Mouse (Mus musculus) common myeloid progenitor, adult 5-6 weeks (primary cell): ENCODE results near the gene Ccl1. TPM values are rescaled to one million over a fixed set of nuclear protein-coding genes. Genes with fewer than 3 reads are reported as not detected.

Experiments
- ATAC-seq: replicated peaks from 2 replicates; pipeline ENCODE4 v1.8.0; 2016; ENCODE audit warnings: low read depth, mild to moderate bottlenecking, moderate TSS enrichment, inconsistent platforms; ENCODE audit not compliant: poor library complexity, severe bottlenecking
- total RNA-seq: library from RNA; stranded (forward); fragments of 200-1000, 187-1606 nt; gene quantifications from 2 replicates; pipeline ENCODE4 v1.2.3, GENCODE M21; 2017

Ccl1 gene
- total RNA-seq, result not detected in 2 replicates

DNA sequence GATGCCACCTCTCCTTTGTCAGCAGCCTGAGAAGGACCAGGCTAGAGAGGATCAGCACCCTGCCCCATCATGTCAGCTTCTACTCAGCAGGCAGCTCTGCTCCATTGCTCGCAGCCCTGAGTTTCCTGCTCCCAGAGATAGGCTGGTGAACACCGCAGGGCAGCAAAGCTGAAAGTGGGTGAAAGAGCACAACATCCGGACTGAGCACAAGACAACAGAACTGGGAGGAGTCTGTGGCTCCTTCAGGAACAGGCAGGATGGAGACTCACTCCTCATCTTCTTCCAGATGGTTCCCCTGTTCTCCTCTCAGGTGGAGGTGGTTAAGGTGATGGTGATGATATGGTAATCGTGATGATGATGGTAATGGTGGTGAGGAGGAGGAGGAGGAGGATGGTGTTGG, at the start of gene Ccl1:
Gene Ccl1, minus strand, starts transcription at position 101 of the 400 bp plus-strand sequence.
- ATAC-seq, result no peak

DNA sequence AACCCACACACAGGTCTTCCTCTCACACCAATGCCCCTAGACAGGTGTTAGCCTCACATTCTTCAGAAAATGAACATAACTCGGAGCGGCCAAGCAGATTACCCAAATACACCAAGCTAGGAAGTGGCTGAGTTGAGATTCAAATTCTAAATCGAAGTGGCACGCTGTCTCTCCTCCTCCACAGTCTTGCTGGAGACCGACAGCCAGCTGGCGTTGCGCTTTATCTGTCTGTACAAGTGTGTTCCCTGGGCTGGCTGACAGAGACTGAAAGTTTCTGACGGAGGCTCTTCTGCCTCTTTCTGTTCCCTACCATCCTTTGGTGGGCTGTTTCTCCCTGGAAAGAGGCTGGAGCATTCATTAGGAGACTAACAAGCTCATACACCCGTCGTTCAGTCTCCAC, 45.5 kb upstream of the Ccl1 start:
- no peak for ATAC-seq

DNA sequence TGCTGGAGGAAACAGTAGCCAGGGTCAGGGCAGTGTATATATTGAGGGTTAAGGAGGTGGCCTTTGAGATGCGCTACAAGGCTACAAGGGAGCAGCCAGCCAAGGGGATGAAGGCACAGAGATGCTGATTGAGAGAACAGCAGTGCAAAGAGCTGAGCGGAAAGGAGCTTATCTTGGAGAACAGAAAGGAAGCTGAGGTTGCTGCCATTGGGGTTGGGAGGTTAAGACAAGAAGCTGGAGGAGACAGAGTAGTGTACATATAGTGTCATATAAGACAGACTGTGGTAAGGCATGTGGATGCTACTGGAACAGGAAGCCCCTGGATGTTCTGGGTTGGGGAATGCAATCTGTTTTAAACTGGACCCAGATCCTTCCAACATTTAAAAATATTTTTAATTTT, 35.4 kb upstream of the Ccl1 start:
- ATAC-seq, result peak; percentile 81

DNA sequence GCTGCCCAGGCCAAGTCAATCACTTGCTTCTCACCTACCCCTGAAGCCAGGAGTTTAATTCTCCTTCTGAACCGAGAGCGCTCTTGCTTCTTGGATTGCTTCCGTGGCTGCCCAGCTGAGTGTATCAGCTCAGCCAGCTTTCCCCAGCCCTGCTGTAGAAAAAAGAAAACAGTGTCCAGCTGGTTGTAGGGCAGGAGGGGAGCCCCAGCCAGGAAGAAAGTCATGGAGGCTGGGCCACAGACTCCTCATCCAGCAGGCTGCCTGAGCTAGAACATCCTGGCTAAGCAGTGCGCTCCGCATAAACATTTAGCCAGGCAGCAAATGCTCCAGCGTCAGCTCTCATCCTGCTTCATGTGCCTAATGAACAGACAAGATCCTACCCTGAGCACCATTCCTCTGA, 34.9 kb upstream of the Ccl1 start:
- ATAC-seq, result no peak

DNA sequence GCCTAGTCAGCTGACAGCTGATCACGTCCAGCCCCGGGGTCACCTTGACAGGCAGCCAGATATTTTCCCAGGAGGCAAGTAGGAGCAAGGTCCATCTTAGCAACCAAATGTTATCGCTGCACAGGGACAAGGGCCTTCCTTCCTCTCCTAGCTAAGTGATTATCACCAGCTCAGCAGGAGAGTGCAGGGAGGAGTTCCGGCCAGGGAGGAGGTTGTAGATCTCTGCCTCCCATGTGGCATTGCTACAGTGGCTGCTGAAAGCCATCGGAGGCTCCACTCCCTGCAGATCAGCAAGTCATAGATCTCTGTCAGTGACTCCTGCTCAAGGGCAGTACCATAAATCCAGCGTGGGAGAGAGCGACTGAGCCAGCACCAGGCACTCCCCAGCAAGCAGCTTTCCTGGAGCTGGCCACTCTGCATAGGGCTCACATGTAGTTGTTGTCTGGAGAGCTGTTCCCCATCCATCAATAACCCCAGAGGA, 34.5 kb upstream of the Ccl1 start:
- peak; percentile 91 for ATAC-seq

DNA sequence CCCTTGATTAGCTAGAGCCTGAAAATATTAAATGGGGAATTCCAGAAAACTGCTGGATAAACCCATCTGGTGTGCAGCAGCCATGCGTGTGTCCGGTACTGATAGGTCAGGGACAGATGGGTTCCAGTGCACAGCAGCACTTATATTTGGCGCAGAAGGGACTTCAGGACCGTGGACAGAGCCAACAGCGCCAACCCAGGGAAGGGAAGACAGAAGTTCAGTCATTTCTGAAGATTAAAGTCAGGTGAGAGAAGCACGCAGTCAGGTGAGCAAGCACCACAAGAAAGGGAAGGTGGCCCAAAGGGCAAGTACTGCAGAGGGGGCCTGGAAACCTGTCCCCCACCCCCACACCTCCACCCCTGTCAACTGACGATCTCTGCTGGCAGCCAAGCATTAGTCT, 7.7 kb upstream of the Ccl1 start:
- no peak for ATAC-seq

DNA sequence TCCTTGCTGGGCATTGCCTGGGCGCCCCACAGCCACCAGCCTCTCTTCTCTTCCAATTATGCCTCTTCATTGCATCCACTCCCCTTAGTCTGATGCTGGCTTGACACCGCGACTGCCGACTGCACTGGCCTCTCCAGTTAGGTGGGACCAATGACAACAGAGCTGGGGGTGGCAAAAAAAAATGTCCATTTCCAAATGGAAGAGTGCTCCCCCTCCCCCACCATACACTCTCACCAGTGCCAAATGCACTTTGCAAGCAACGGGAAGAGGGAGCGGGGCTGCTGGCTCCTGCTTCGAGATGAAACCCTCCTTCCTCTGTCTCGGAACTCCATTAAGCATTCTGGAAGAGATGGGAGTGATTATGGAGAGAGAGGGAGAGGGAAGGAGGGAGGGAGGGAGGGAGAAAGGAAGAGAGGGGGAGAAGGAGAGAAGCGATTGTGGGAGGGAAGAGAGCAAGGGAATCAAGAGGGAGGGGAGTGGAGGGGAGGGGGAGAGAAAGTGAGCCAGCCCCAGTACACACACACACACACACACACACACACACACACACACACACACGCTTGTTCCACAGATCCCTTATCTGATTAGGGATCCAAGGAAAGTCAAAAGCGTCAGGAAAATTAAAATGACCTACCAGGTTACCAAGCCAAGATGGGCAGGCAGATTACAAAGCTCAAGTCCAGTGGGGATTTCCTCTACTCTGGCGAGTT, 5.0 kb upstream of the Ccl1 start:
- ATAC-seq, result no peak

DNA sequence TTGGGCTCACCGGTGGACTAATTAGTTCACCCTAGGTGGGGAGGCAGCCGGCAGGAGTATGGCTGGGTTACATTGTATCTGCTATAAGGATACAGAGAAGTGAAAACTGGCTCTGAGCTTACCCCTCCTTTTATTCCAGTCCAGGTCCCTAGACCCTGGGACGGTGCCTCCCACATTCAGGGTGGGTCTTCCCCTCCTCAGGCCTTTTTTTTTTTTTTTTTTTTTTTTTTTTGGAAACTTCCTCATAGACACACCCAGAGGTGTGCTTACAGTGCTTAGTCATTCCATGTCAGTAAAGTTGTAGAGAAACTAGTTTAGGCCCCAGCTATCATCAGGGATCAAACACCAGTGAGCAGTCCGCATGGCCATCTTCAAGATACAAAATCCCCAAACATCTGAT, 7.6 kb downstream of the Ccl1 start:
- ATAC-seq, result no peak

DNA sequence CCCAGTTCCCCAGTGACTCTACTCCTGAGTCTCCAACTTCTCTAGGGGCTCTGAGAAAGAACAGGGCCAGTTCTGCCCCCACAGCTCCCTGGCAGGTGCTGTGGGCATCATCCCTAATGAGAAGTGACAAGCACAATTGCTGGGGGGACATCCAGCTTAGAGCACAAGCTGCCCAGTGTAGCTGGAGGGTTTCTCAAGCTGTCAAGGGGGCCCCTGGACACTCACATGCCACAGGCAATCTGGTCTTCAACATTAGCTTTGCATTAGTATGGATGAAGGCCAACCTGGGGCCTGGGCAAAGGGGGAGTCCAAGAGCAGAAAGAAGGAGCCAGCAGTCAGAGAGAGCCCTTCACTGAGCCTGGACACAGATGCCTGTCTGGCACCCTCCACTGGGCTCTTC, 14.6 kb downstream of the Ccl1 start:
- no peak for ATAC-seq

DNA sequence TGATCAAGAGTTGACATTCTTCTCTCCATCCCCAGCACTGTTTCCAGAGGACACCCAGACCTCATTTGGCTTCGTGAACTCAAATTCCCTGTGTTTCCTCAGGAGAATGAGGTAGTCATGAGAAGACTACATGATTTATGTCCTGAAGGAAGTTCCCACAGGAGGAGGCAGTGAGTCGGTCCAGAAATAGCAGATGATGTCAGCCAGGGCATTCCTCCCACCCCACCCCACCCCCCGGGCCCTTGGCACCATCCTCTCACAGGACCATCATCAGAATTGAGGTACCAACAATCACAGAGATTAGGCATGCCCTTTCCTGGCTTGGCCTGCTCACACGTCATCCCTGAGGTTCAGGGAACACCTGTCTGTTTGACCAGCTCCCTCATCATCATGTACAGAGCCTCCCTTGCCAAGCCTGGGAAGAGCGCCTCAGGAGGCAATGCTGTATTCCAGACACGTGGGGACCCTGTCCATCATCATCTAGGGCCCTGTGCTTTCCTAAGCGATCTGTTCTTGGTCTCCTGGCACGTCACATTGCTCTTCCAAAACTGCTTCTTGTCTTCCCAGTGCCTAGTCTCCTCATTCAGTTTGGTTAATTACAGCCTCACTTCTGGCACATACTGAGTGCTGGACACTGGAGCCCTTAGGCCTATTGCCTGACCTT, 31.2 kb downstream of the Ccl1 start:
- ATAC-seq, result no peak

DNA sequence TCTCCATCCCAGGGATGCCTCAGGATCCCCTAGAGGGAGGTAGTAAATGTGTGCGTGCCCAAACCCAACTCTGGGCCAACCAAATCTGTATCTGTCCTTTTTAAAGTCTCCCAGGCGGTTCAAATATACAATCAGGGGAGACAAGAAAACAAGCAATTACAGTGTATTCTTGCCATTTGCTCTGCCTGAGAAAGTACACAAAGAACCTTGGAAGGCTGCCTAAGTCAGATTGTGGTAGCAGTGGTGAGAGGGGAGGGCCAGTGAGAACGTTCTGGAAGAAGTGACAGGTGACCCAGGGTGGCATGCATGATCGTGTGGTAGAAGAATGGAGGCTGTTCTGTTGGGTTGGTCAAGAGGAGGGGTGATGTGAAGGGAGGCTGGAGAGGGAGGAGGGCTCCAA, 46.4 kb downstream of the Ccl1 start:
- ATAC-seq, result no peak

DNA sequence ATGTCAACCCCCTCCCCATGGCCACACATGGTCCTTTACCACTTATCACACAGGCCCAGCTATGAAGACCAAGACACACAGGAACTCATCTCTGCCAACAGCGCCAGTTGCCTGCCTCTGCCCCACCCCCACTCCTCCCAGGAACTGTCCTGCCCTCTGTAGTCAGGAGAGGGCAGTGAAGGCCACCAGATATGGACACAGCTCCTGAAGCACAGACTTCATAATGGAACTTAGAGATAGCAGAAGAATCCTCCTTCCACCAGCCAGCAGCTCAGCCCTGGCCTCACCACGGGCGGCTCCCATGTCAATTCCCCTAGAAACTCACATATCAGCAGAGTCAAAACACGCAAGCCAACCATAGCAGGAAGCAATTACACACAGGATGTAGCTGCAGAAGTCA, 49.9 kb downstream of the Ccl1 start:
- ATAC-seq, result peak; percentile 76; the same call in 1 of the 2 replicates

DNA sequence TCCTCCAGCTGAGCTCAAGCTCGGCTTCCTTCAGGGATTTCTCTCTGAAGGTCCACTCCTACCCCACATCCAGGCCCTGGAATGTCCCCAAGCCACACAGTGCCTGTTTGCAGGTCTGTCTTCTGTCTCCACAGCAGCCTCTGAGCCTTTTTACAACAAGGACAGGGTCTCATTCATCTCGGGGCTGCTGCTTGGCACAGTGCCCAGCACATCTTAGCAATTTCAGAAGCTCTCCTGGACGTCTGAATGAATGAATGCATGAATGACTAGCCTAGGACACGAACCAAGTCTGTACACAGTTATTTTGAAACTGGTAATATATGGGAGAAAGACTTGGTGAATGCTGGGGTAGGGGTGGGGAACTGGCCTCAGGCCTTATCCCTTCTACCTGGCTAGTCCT, 52.1 kb downstream of the Ccl1 start:
- ATAC-seq, result no peak

DNA sequence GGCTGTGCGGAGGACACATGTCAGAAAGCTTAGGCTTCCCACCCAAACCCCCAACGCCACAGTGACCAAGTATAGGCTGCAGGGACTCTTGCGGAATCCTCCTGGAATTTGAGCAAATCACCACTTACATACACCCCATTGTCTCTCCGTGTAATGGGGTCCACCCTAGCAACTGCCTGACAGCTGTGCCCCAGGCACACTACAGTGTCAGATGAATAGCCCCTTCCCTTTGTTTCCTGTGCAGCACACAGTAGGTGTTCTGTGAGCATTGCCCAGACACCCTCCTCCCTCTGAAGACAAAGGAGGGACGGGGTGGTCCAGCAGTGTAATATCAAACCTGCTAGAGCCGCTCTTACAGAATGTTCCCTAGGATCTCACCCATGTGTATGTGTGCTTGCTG, 54.2 kb downstream of the Ccl1 start:
- ATAC-seq, result no peak

DNA sequence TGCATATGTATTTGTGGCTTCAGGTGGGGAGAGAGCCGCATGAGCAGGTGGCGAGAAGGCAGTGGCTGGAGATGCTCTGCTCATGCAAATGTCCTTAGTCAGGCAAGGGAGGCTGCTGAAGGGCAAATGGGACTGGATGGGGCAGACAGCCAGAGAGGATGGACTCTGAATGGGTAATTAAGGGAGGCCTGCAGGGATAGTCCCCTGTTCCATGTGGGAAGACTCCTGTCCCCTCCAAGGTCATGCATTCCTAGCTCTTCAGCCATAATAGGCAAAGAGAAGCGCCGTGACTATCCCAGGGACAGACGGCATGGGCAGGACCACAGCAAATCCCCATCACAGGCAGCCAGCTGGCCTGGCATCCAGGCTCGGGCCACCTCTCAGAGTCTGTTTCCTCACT, 55.5 kb downstream of the Ccl1 start:
- ATAC-seq, result no peak

DNA sequence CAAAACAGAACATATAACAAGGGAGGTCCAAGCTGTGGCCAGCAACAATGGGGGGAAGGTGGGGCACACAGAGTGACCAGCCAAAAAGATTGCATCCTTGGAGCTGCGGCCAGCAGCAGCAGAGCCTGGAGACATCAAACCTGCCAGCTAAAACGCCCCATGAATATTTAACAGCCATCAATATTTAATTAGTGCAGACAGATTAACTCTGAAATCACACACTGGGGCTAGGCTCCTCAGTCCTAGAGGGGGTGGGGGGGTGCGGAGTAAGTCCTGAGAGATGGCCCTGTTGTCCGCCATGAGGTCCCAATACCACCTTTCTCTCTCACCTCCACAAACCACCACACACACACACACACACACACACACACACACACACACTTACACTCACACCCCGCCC, 68.1 kb downstream of the Ccl1 start:
- ATAC-seq, result no peak

DNA sequence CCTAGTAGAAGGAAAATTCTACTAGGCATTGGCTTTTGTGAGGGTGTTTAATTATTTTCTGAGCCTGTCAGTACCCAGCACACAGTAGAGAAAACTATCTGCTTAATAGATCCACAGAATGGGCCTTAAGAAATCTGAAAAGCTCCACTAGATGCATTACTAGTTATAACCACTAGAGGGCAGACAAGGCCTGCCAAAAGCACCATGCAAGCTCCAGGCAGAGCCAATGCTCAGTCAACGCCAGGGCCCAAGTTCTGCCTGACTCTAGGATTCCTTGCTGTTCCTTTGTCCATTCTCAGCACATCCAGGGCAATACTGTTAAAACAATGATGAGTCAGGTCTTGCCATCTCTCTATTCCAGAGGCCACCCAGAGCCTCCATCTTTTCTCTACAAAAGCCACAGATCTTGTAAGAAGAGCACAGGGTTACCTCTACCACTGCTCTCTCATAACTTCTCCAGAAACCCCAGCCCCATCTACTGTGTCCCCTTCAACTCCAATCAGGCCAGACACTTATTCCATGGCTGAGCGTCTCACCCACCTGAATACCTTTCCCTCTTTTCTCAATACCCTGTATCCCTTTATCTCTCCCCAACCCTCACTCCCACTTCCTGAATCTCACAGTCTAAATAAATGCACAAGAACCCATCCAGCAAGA, 69.8 kb downstream of the Ccl1 start:
- peak; percentile 77 for ATAC-seq

DNA sequence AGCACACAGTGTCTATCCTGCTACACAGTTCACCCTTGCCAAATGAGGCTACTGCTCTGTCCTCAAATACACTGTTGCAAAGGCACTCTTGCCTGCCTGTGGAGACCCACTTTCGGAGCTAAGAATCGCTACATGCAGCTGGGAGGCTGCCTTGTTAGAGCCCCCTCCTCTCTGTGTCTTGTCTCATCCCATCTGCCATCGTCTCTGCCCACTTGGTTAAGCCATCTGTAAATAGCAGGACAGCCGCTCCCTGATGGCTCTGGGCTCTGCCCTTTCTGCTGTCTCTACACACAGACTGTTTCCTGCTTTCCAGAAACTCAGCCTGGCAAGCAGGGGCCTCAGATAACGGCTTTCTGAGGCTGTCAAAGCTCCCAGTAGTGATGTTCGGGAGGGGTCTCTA, 71.5 kb downstream of the Ccl1 start:
- ATAC-seq, result no peak

DNA sequence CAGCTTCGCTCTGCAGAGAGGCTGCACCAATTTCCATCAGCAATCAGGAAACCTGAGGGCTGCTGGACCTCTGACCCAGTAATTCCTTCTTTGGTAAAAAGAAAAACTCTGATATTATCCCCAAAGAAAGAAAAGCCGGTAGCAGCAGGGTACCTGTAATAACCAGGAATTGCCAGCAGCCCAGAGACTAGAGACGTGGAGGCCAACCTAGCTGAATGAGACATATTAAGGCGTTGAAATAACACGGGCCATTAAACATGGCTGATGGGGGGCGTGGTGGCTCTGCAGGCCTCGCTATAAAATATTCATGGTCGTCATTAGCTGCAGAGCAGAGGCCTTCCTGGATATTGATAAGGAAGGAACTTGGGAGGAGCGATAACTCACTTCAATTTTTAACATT, 78.5 kb downstream of the Ccl1 start:
- no peak for ATAC-seq

DNA sequence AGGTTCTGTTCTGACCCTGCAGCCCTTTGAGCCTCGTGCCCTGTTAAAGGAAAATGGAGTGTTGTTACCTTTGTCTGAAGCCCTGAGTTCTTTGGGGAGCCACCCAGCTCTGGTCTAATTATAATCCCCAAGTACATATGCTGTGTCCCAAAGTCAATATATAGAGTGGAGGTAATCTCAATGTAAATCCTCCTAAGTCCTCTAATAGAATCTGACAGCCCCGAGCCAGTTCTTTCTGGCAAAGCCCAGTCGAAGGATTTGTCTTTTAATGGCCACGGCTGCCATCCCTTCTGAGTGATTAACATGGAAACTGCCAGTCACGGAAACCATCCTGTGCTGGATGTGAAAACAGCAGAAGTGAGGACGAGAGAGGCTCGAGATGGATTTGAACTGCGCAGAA, 79.6 kb downstream of the Ccl1 start:
- ATAC-seq, result no peak

DNA sequence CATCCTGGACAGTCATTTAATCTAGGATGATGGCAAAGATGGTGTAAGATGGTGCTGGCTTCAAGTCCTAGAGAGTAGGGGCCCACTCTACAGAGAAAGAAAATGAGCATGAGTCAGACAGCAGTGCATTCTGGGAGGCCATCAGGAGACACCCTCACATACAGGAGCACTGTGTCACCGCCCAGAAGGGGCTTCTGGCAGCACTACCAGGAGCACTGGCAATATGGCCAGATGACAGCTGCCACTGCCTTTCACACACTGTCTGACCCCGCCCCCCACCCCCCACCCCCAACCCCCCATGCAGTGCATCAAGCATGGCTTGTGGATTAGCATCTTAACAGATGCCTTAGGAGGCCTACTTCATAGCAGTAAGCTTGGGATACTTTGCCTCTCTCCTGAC, 89.0 kb downstream of the Ccl1 start:
- ATAC-seq, result no peak
